Mouse (Mus musculus): ENCODE measurements at regions not wholly inside any gene's neighbourhood (a gene's known extent, or its start where the extent isn't known, plus 50 kb on each side); places are given as distances from the start of the nearest gene placed in this dataset.

GRCm38 (mm10) chr1:8142583-8142982 is 3271.3 kb upstream of the A830018L16Rik start:
- no peaks in the 10 kb centered on the region for H3K27me3 ChIP-seq (ENCODE audit: control insufficient read depth in 1 of 2, insufficient read depth in 2 of 2, low read length in 2 of 2)
- no peaks in the 10 kb centered on the region for H3K9me3 ChIP-seq (replicated peaks; ENCODE audit: insufficient read depth, low read length)
- TF ChIP-seq EP300 (IDR thresholded peaks at IDR 0.05; ENCODE audit: low read depth in 1 of 2, low read length in 2 of 2) (peak; percentile 57 to 63; a peak in 3 of 4 replicates), TAL1 (IDR thresholded peaks at IDR 0.05; ENCODE audit: low read length) (peak; percentile 23; the same call in 1 of the 2 replicates), BHLHE40 (IDR thresholded peaks at IDR 0.05; ENCODE audit: borderline replicate concordance, low read depth, low read length) (no peak), GATA1 (IDR thresholded peaks at IDR 0.05; ENCODE audit: low read depth, low read length) (no peak), ELF1 (IDR thresholded peaks at IDR 0.05; ENCODE audit: low read depth, low read length) (no peak), GABPA (IDR thresholded peaks at IDR 0.05; ENCODE audit: low read depth, low read length) (no peak)
- H3K4me3 ChIP-seq (ENCODE audit: control insufficient read depth in 1 of 2, insufficient read depth in 1 of 2, low read depth in 2 of 2, low read length in 2 of 2), result no peak overlapping the region
- DNase-seq (ENCODE audit: low read depth, low spot score), result peak; percentile 57
- peaks cover 0 to 29% of the 10 kb centered on the region in 2 experiments; a peak in 2 of 4 replicates for H3K36me3 ChIP-seq (ENCODE audit: control insufficient read depth in 1 of 2, insufficient read depth in 2 of 2, low read length in 2 of 2)
- H3K79me2 ChIP-seq (ENCODE audit: control insufficient read depth, insufficient read depth, low read length, poor library complexity), result no peaks in the 10 kb centered on the region
- peak overlapping the region; percentile 47; the same call in 1 of the 2 replicates for H3K27ac ChIP-seq (ENCODE audit: control insufficient read depth, low read depth, low read length)
- no peak overlapping the region for H3K9ac ChIP-seq (ENCODE audit: control insufficient read depth, low read depth, low read length, poor library complexity, severe bottlenecking)
- peaks cover 4 to 22% of the 10 kb centered on the region in 2 experiments for H3K4me1 ChIP-seq (ENCODE audit: control insufficient read depth in 1 of 2, insufficient read depth in 2 of 2, low read length in 2 of 2)

- H3K9me3 ChIP-seq (replicated peaks; ENCODE audit: insufficient read depth, low read length), result no peaks in the 10 kb centered on the region
- no peaks in the 10 kb centered on the region for H3K79me2 ChIP-seq (ENCODE audit: control insufficient read depth, insufficient read depth, low read length, poor library complexity)
- H3K4me3 ChIP-seq (ENCODE audit: control insufficient read depth in 1 of 2, insufficient read depth in 1 of 2, low read depth in 2 of 2, low read length in 2 of 2), result no peak overlapping the region
- H3K27ac ChIP-seq (ENCODE audit: control insufficient read depth, low read depth, low read length), result no peak overlapping the region
- H3K27me3 ChIP-seq (ENCODE audit: control insufficient read depth in 1 of 2, insufficient read depth in 2 of 2, low read length in 2 of 2), result no peaks in the 10 kb centered on the region
- no peak overlapping the region for H3K9ac ChIP-seq (ENCODE audit: control insufficient read depth, low read depth, low read length, poor library complexity, severe bottlenecking)
- H3K4me1 ChIP-seq (ENCODE audit: control insufficient read depth in 1 of 2, insufficient read depth in 2 of 2, low read length in 2 of 2), result no peaks in the 10 kb centered on the region; a peak in 1 of 4 replicates
- DNase-seq (ENCODE audit: low read depth, low spot score), result peak; percentile 69
- peaks cover 0 to 2% of the 10 kb centered on the region in 2 experiments; a peak in 2 of 4 replicates for H3K36me3 ChIP-seq (ENCODE audit: control insufficient read depth in 1 of 2, insufficient read depth in 2 of 2, low read length in 2 of 2)
- no peak for TF ChIP-seq TCF12 (IDR thresholded peaks at IDR 0.05; ENCODE audit: low read depth, low read length)
- TF ChIP-seq EP300 (IDR thresholded peaks at IDR 0.05; ENCODE audit: low read depth in 1 of 2, low read length in 2 of 2), result peak; percentile 65 to 75
- no peak for TF ChIP-seq ZKSCAN1 (IDR thresholded peaks at IDR 0.05; ENCODE audit: low read depth, low read length)
- no peak for TF ChIP-seq KAT2A (conservative IDR thresholded peaks at IDR 0.05; ENCODE audit: low read depth, low read length)
- peak; percentile 62; the same call in 1 of the 2 replicates for TF ChIP-seq GATA1 (IDR thresholded peaks at IDR 0.05; ENCODE audit: low read depth, low read length)
- TF ChIP-seq GABPA (IDR thresholded peaks at IDR 0.05; ENCODE audit: low read depth, low read length), result no peak
- no peak for TF ChIP-seq USF2 (IDR thresholded peaks at IDR 0.05; ENCODE audit: borderline replicate concordance in 1 of 2, insufficient read depth in 1 of 2, low read depth in 1 of 2, low read length in 2 of 2)
- TF ChIP-seq NELFE (IDR thresholded peaks at IDR 0.05; ENCODE audit: low read depth, low read length), result no peak
- TF ChIP-seq NRF1 (IDR thresholded peaks at IDR 0.05; ENCODE audit: insufficient read depth, low read depth, low read length, poor library complexity, severe bottlenecking), result no peak
- TF ChIP-seq TBP (IDR thresholded peaks at IDR 0.05; ENCODE audit: low read depth, low read length), result no peak
- TF ChIP-seq SIN3A (IDR thresholded peaks at IDR 0.05; ENCODE audit: low read length), result no peak
- no peak for TF ChIP-seq USF1 (IDR thresholded peaks at IDR 0.05; ENCODE audit: low read depth, low read length)
- no peak for TF ChIP-seq SMC3 (IDR thresholded peaks at IDR 0.05; ENCODE audit: low read depth, low read length)
- no peak for TF ChIP-seq MYB (IDR thresholded peaks at IDR 0.05; ENCODE audit: low read depth, low read length)
- no peak for TF ChIP-seq POLR2AphosphoS5 (IDR thresholded peaks at IDR 0.05; ENCODE audit: borderline replicate concordance, low read depth, low read length)
- no peak for TF ChIP-seq ZMIZ1 (IDR thresholded peaks at IDR 0.05; ENCODE audit: low read depth, low read length)
- no peak for TF ChIP-seq RAD21 (IDR thresholded peaks at IDR 0.05; ENCODE audit: low read depth, low read length)
- peak; percentile 57; the same call in 1 of the 2 replicates for TF ChIP-seq MYC (IDR thresholded peaks at IDR 0.05; ENCODE audit: low read depth, low read length)
- no peak for TF ChIP-seq POLR2A (IDR thresholded peaks at IDR 0.05; ENCODE audit: control insufficient read depth in 1 of 2, insufficient read depth in 1 of 2, low read depth in 1 of 2, low read length in 2 of 2, poor library complexity in 1 of 2)
- peak; percentile 21; the same call in 1 of the 2 replicates for TF ChIP-seq ETS1 (IDR thresholded peaks at IDR 0.05; ENCODE audit: low read depth, low read length)
- TF ChIP-seq CHD1 (IDR thresholded peaks at IDR 0.05; ENCODE audit: low read depth, low read length), result no peak
- TF ChIP-seq RCOR1 (IDR thresholded peaks at IDR 0.05; ENCODE audit: low read depth, low read length), result no peak
- TF ChIP-seq CHD2 (IDR thresholded peaks at IDR 0.05; ENCODE audit: low read length), result no peak
- TF ChIP-seq E2F4 (IDR thresholded peaks at IDR 0.05; ENCODE audit: borderline replicate concordance, low read depth, low read length), result no peak
- TF ChIP-seq BHLHE40 (IDR thresholded peaks at IDR 0.05; ENCODE audit: borderline replicate concordance, low read depth, low read length), result no peak
- TF ChIP-seq ELF1 (IDR thresholded peaks at IDR 0.05; ENCODE audit: low read depth, low read length), result no peak
- peak; percentile 24; the same call in 1 of the 2 replicates for TF ChIP-seq MAX (IDR thresholded peaks at IDR 0.05; ENCODE audit: low read length)
- no peak for TF ChIP-seq UBTF (IDR thresholded peaks at IDR 0.05; ENCODE audit: borderline replicate concordance, insufficient read depth, low read depth, low read length)
- no peak for TF ChIP-seq ZNF384 (IDR thresholded peaks at IDR 0.05; ENCODE audit: low read depth, low read length)
- TF ChIP-seq TAL1 (IDR thresholded peaks at IDR 0.05; ENCODE audit: low read length), result 0 out of 2 replicates have a peak, but pooled peaks have one; percentile 19
Measured at GRCm38 (mm10) chr1:8173196-8173595, 3240.7 kb upstream of the A830018L16Rik start.
